Mouse (Mus musculus) layer of hippocampus, adult 11-12 months (tissue): ENCODE results near the gene Sfxn1.

Experiments used
- DNase-seq: peaks from one replicate; pipeline ENCODE4 v3.0.0; 2022; ENCODE audit warnings: low spot score

Sfxn1 gene

GRCm38 (mm10) chr13:54071606-54072331 lies at the start of gene Sfxn1:
Gene Sfxn1, plus strand, starts transcription at chr13:54071869.
- DNase-seq: peak; percentile 70

- DNase-seq: peak; percentile 40
Measured at GRCm38 (mm10) chr13:54023311-54023710, 48.4 kb upstream of the Sfxn1 start.

GRCm38 (mm10) chr13:54027079-54027478 lies 44.6 kb upstream of the Sfxn1 start:
- DNase-seq: no peak

GRCm38 (mm10) chr13:54033653-54034052 lies 38.0 kb upstream of the Sfxn1 start:
- DNase-seq: no peak

GRCm38 (mm10) chr13:54035541-54035940 lies 36.1 kb upstream of the Sfxn1 start:
- DNase-seq: no peak

GRCm38 (mm10) chr13:54037936-54038335 lies 33.7 kb upstream of the Sfxn1 start:
- peak; percentile 12 for DNase-seq

- DNase-seq: no peak
Measured at GRCm38 (mm10) chr13:54040256-54040655, 31.4 kb upstream of the Sfxn1 start.

GRCm38 (mm10) chr13:54048679-54049352 lies 22.9 kb upstream of the Sfxn1 start:
- DNase-seq: no peak

- no peak for DNase-seq
Measured at GRCm38 (mm10) chr13:54051641-54052040, 20.0 kb upstream of the Sfxn1 start.

GRCm38 (mm10) chr13:54054962-54055361 lies 16.7 kb upstream of the Sfxn1 start:
- DNase-seq: no peak

GRCm38 (mm10) chr13:54055448-54055861 lies 16.2 kb upstream of the Sfxn1 start, which contains the start of gene Drd1:
Gene Drd1, minus strand, starts transcription at chr13:54055705.
- peak; percentile 84 for DNase-seq

GRCm38 (mm10) chr13:54062068-54062467 lies 9.6 kb upstream of the Sfxn1 start:
- DNase-seq: no peak

- peak; percentile 49 for DNase-seq
Measured at GRCm38 (mm10) chr13:54063292-54063691, 8.4 kb upstream of the Sfxn1 start.

- DNase-seq: no peak
Measured at GRCm38 (mm10) chr13:54066081-54066746, 5.5 kb upstream of the Sfxn1 start.

GRCm38 (mm10) chr13:54067617-54068166 lies 4.0 kb upstream of the Sfxn1 start:
- no peak for DNase-seq

GRCm38 (mm10) chr13:54071011-54071410 lies 658 bp upstream of the Sfxn1 start:
- no peak for DNase-seq

- DNase-seq: no peak
Measured at GRCm38 (mm10) chr13:54072526-54073057, 923 bp downstream of the Sfxn1 start.

- DNase-seq: no peak
Measured at GRCm38 (mm10) chr13:54073066-54073465, 1.4 kb downstream of the Sfxn1 start.

GRCm38 (mm10) chr13:54073491-54073890 lies 1.8 kb downstream of the Sfxn1 start:
- DNase-seq: no peak

- no peak for DNase-seq
Measured at GRCm38 (mm10) chr13:54075416-54075815, 3.7 kb downstream of the Sfxn1 start.

- DNase-seq: no peak
Measured at GRCm38 (mm10) chr13:54076051-54076450, 4.4 kb downstream of the Sfxn1 start.

GRCm38 (mm10) chr13:54076762-54077460 lies 5.2 kb downstream of the Sfxn1 start:
- DNase-seq: no peak
